Comparison of ENCODE assay signal across 7 mouse cellular contexts in genomic region chr1:105355910-105356290, GRCm38 (mm10). TPM values are rescaled to one million over a fixed set of nuclear protein-coding genes. Genes with fewer than 3 reads are reported as not detected.
A peak's percentile ranks its signal among the peaks of the same experiment; 100 is the strongest.
DNase-seq lines count a peak whose midpoint lies in the region; ATAC-seq lines count a peak whose summit lies in the region.

No protein-coding gene starts in this region.

- H3K4me1 ChIP-seq in embryonic facial prominence, embryonic 13.5 days: peaks cover 11% of the 10 kb centered on the region; the same call in 1 of the 2 replicates
- peaks cover 8% of the 10 kb centered on the region; the same call in 1 of the 2 replicates for H3K4me1 ChIP-seq in limb, embryonic 12.5 days (replicated peaks)
- peaks cover 12% of the 10 kb centered on the region for H3K4me1 ChIP-seq in midbrain, embryonic 14.5 days (ENCODE audit: control insufficient read depth, insufficient read depth, low read length)

- H3K27me3 ChIP-seq in embryonic facial prominence, embryonic 13.5 days: peaks cover 23% of the 10 kb centered on the region
- peaks cover 23% of the 10 kb centered on the region for H3K27me3 ChIP-seq in limb, embryonic 12.5 days
- no peaks in the 10 kb centered on the region for H3K27me3 ChIP-seq in midbrain, embryonic 14.5 days (ENCODE audit: control insufficient read depth, insufficient read depth, low read length)

- peak; percentile 5 for DNase-seq in urinary bladder, postnatal 14 days (ENCODE audit: low spot score)
- no peak for DNase-seq in urinary bladder, adult 2 months (ENCODE audit: low spot score)
- peak; percentile 48 for DNase-seq in heart, postnatal 4 days
- peak; percentile 77 for DNase-seq in midbrain, embryonic 14.5 days

- H3K4me3 ChIP-seq in embryonic facial prominence, embryonic 13.5 days: peak overlapping the region; percentile 74
- H3K4me3 ChIP-seq in limb, embryonic 12.5 days (replicated peaks): peak overlapping the region; percentile 69
- peak overlapping the region; percentile 75 for H3K4me3 ChIP-seq in midbrain, embryonic 14.5 days (replicated peaks; ENCODE audit: low read depth, low read length)

- no peaks in the 10 kb centered on the region for H3K9me3 ChIP-seq in embryonic facial prominence, embryonic 13.5 days
- no peaks in the 10 kb centered on the region for H3K9me3 ChIP-seq in limb, embryonic 12.5 days
- no peaks in the 10 kb centered on the region for H3K9me3 ChIP-seq in midbrain, embryonic 14.5 days (ENCODE audit: control insufficient read depth, low read length)

- no peak overlapping the region for H3K27ac ChIP-seq in embryonic facial prominence, embryonic 13.5 days
- 0 out of 2 replicates have a peak overlapping the region, but pooled peaks have one; percentile 35 for H3K27ac ChIP-seq in limb, embryonic 12.5 days
- H3K27ac ChIP-seq in midbrain, embryonic 14.5 days (replicated peaks; ENCODE audit: low read depth, low read length): peak overlapping the region; percentile 84

- H3K4me2 ChIP-seq in embryonic facial prominence, embryonic 13.5 days: peak overlapping the region; percentile 94
- peak overlapping the region; percentile 95 for H3K4me2 ChIP-seq in limb, embryonic 12.5 days
- peak overlapping the region; percentile 75 for H3K4me2 ChIP-seq in midbrain, embryonic 14.5 days (ENCODE audit: low read length)

- peak overlapping the region; percentile 76 for H3K9ac ChIP-seq in embryonic facial prominence, embryonic 13.5 days
- peak overlapping the region; percentile 71 for H3K9ac ChIP-seq in limb, embryonic 12.5 days (replicated peaks)
- H3K9ac ChIP-seq in midbrain, embryonic 14.5 days (replicated peaks; ENCODE audit: low read length): peak overlapping the region; percentile 89

- peak; percentile 20; the same call in 1 of the 2 replicates for ATAC-seq in embryonic facial prominence, embryonic 13.5 days (ENCODE audit: insufficient number of reproducible peaks, insufficient read depth, low FRiP score, low TSS enrichment, low read depth)
- peak; percentile 20; the same call in 1 of the 2 replicates for ATAC-seq in limb, embryonic 12.5 days (ENCODE audit: insufficient number of reproducible peaks, insufficient read depth, low FRiP score, low TSS enrichment, low read depth)
- ATAC-seq in midbrain, embryonic 14.5 days (ENCODE audit: low FRiP score, low TSS enrichment): peak; percentile 59
- no peak for ATAC-seq in activated CD4-positive, CD25-positive, alpha-beta regulatory T cell, adult 4 months

- no peaks in the 10 kb centered on the region for H3K36me3 ChIP-seq in embryonic facial prominence, embryonic 13.5 days
- H3K36me3 ChIP-seq in limb, embryonic 12.5 days: no peaks in the 10 kb centered on the region
- no peaks in the 10 kb centered on the region for H3K36me3 ChIP-seq in midbrain, embryonic 14.5 days (ENCODE audit: control insufficient read depth, insufficient read depth, low read length)

- under 1% methylated on average over 23 of the region's 23 CpGs for WGBS in embryonic facial prominence, embryonic 13.5 days
- WGBS in limb, embryonic 12.5 days: under 1% methylated on average over 23 of the region's 23 CpGs
- WGBS in midbrain, embryonic 14.5 days: 0% methylated on average over 22 of the region's 23 CpGs

RNA-seq across cellular contexts. Expression of gene Rnf152, which starts 0.6 kb away (rescaled TPM):
- 2.0 and 3.9 TPM in 2 replicates for polyA plus RNA-seq in urinary bladder, adult 2 months (2012; rRNA removed)
- polyA plus RNA-seq in embryonic facial prominence, embryonic 13.5 days (2015; fragmentation: Nextera tagmentation; extraction: Ambion mirVana): 0.87 and 1.00 TPM in 2 replicates
- 1 to 10 TPM; 2.8 to 3.3 TPM for total RNA-seq in heart, postnatal 4 days (2021)
- polyA plus RNA-seq in limb, embryonic 12.5 days (2016; fragmentation: Nextera tagmentation; extraction: Ambion mirVana): 1.2 and 1.3 TPM in 2 replicates
- 25.7 and 28.9 TPM in 2 replicates for polyA plus RNA-seq in midbrain, embryonic 14.5 days (2014; fragmentation: Nextera tagmentation; extraction: Ambion mirVana)
- polyA plus RNA-seq in activated CD4-positive, CD25-positive, alpha-beta regulatory T cell, adult 4 months (2017; shearing (Covaris generic)): under 1 TPM in 1 of 2 experiments, not detected in 1; 0.16 TPM
